Mouse (Mus musculus): Measurements from ENCODE around the gene Tnfrsf1b. TPM values are rescaled to one million over a fixed set of nuclear protein-coding genes. Genes with fewer than 3 reads are reported as not detected.

Tnfrsf1b gene
- polyA plus RNA-seq, 1 experiment from 2014 or later = 4.1 TPM

GRCm38 (mm10) chr4:145274887-145275286, 28.2 kb upstream of the Tnfrsf1b start:
- H3K9ac ChIP-seq = no peak overlapping the region
- WGBS (ENCODE audit: insufficient replicate concordance) = 76% methylated on average over 5 of the region's 5 CpGs

DNA sequence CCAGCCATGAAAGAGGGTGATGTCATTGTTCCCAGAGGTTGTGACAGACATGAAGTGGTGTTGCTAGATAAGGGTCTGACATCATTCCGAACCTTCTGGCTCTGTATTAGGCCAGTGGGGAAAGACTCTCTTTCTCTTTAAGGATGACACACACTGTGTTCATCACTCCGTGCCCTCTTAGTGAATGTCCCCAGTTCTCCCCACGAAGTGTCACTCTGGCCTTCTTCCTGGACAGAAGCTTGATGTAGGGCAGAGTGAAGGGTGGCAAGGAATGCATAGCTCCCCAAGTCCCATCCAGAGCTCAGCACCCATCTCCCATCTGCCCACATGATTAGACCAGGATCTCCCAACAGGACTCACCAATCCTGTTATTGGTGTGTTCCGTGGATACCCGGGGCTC, 27.3 kb upstream of the Tnfrsf1b start:
- Histone ChIP-seq H3K9ac (no peak overlapping the region), H3K4me3 (replicated peaks) (no peak overlapping the region), H3K36me3 (no peaks in the 10 kb centered on the region), H3K27me3 (no peaks in the 10 kb centered on the region), H3K4me1 (replicated peaks) (0 out of 2 replicates have a peak, but pooled peaks cover 3% of the 10 kb centered on the region), H3K9me3 (replicated peaks) (no peaks in the 10 kb centered on the region), H3K27ac (no peak overlapping the region), H3K4me2 (no peak overlapping the region)
- DNase-seq = no peak
- no peak for ATAC-seq (ENCODE audit: low read depth)
- WGBS (ENCODE audit: insufficient replicate concordance) = 78% methylated on average over 5 of the region's 5 CpGs

More at GRCm38 (mm10) chr4:145274887-145275286, 28.2 kb upstream of the Tnfrsf1b start:
- no peak overlapping the region for H3K27ac ChIP-seq
- H3K9me3 ChIP-seq (replicated peaks) = no peaks in the 10 kb centered on the region
- no peak overlapping the region for H3K4me2 ChIP-seq
- DNase-seq (no peak), ATAC-seq (ENCODE audit: low read depth) (no peak)
- H3K4me3 ChIP-seq (replicated peaks) = no peak overlapping the region
- H3K36me3 ChIP-seq = no peaks in the 10 kb centered on the region
- H3K4me1 ChIP-seq (replicated peaks) = 0 out of 2 replicates have a peak, but pooled peaks cover 3% of the 10 kb centered on the region
- no peaks in the 10 kb centered on the region for H3K27me3 ChIP-seq

DNA sequence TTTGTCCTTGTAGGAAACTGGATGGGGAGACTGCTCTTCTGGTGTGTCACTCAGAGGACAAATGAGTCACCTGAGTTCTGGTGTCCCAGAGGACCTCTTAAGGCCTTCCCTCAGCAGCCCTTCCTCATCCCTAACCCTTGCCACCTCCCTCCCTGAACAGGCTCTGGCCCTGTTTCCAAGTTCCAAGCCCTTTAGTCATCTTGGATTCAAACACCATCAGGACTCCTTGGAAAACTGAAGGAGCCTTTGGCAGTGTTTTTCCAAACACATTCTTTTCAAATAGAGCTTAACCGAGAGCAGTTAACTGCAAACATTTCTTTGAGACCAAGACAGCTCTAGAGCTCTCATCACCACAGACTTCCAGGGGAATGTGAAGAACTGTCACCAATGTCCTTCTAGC, 26.1 kb upstream of the Tnfrsf1b start:
- H3K9me3 ChIP-seq (replicated peaks) = no peaks in the 10 kb centered on the region
- H3K4me1 ChIP-seq (replicated peaks) = 0 out of 2 replicates have a peak, but pooled peaks cover 3% of the 10 kb centered on the region
- DNase-seq = no peak
- H3K4me2 ChIP-seq = no peak overlapping the region
- no peak overlapping the region for H3K27ac ChIP-seq
- no peak overlapping the region for H3K4me3 ChIP-seq (replicated peaks)
- no peak for ATAC-seq (ENCODE audit: low read depth)
- no peaks in the 10 kb centered on the region for H3K27me3 ChIP-seq
- no peak overlapping the region for H3K9ac ChIP-seq
- H3K36me3 ChIP-seq = no peaks in the 10 kb centered on the region
- WGBS (ENCODE audit: insufficient replicate concordance) = 71% methylated on average over 1 of the region's 1 CpGs

- Histone ChIP-seq H3K27ac (no peak overlapping the region), H3K36me3 (no peaks in the 10 kb centered on the region), H3K27me3 (no peaks in the 10 kb centered on the region), H3K9me3 (replicated peaks) (no peaks in the 10 kb centered on the region), H3K4me3 (replicated peaks) (no peak overlapping the region), H3K4me1 (replicated peaks) (no peaks in the 10 kb centered on the region), H3K4me2 (no peak overlapping the region), H3K9ac (no peak overlapping the region)
- ATAC-seq (ENCODE audit: low read depth) = no peak
- 62% methylated on average over 4 of the region's 4 CpGs for WGBS (ENCODE audit: insufficient replicate concordance)
- DNase-seq = no peak
These were observed 25.0 kb upstream of the Tnfrsf1b start for GRCm38 (mm10) chr4:145271634-145272033.

- DNase-seq = no peak
- H3K4me2 ChIP-seq = no peak overlapping the region
- no peaks in the 10 kb centered on the region for H3K9me3 ChIP-seq (replicated peaks)
- no peaks in the 10 kb centered on the region for H3K4me1 ChIP-seq (replicated peaks)
- no peak overlapping the region for H3K9ac ChIP-seq
- H3K4me3 ChIP-seq (replicated peaks) = no peak overlapping the region
- no peaks in the 10 kb centered on the region for H3K36me3 ChIP-seq
- 39% methylated on average over 5 of the region's 5 CpGs for WGBS (ENCODE audit: insufficient replicate concordance)
- H3K27ac ChIP-seq = no peak overlapping the region
- 0 out of 2 replicates have a peak, but pooled peaks have one; percentile 39 for ATAC-seq (ENCODE audit: low read depth)
- no peaks in the 10 kb centered on the region for H3K27me3 ChIP-seq
These were observed 23.5 kb upstream of the Tnfrsf1b start for GRCm38 (mm10) chr4:145270136-145270535.

DNA sequence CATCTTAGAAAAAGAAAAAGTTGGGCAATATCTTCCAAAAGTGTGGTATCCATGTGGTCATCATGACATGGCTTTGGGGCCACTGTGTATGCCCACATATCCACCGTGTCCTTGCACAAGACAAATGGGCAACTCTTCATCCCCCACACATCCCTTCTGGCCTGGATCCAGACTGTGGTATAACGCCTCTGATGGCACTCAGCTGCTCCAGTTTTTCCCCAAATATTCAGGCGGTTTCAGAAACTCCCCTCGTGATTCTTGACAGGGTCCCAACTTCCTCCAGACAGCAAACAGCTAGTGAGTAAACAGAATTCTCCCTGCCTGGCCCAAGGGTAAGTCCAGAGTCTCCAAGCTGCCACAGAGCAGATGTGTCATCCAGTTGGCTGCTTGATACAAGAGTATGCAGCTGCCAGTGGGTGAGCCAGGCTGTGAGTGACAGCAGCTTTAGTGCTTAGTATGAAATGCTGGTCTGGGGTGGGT, 21.0 kb upstream of the Tnfrsf1b start:
- no peaks in the 10 kb centered on the region for H3K4me1 ChIP-seq (replicated peaks)
- no peaks in the 10 kb centered on the region for H3K9me3 ChIP-seq (replicated peaks)
- H3K9ac ChIP-seq = no peak overlapping the region
- DNase-seq (no peak), ATAC-seq (ENCODE audit: low read depth) (no peak)
- no peaks in the 10 kb centered on the region for H3K27me3 ChIP-seq
- H3K27ac ChIP-seq = no peak overlapping the region
- H3K4me2 ChIP-seq = no peak overlapping the region
- 50% methylated on average over 4 of the region's 4 CpGs for WGBS (ENCODE audit: insufficient replicate concordance)
- no peak overlapping the region for H3K4me3 ChIP-seq (replicated peaks)
- no peaks in the 10 kb centered on the region for H3K36me3 ChIP-seq

GRCm38 (mm10) chr4:145266505-145266904, 19.8 kb upstream of the Tnfrsf1b start:
- ATAC-seq (ENCODE audit: low read depth) (no peak), DNase-seq (no peak)
- WGBS (ENCODE audit: insufficient replicate concordance) = 33% methylated on average over 4 of the region's 4 CpGs
- no peaks in the 10 kb centered on the region for H3K9me3 ChIP-seq (replicated peaks)
- H3K27me3 ChIP-seq = no peaks in the 10 kb centered on the region
- H3K9ac ChIP-seq = no peak overlapping the region
- H3K4me2 ChIP-seq = no peak overlapping the region
- no peaks in the 10 kb centered on the region for H3K4me1 ChIP-seq (replicated peaks)
- H3K4me3 ChIP-seq (replicated peaks) = no peak overlapping the region
- H3K36me3 ChIP-seq = no peaks in the 10 kb centered on the region
- no peak overlapping the region for H3K27ac ChIP-seq

GRCm38 (mm10) chr4:145264761-145265160, 18.1 kb upstream of the Tnfrsf1b start:
- ATAC-seq (ENCODE audit: low read depth) = no peak
- WGBS (ENCODE audit: insufficient replicate concordance) = 14% methylated on average over 2 of the region's 2 CpGs

GRCm38 (mm10) chr4:145263583-145263982, 16.9 kb upstream of the Tnfrsf1b start:
- no peak overlapping the region for H3K4me3 ChIP-seq (replicated peaks)

More at GRCm38 (mm10) chr4:145264761-145265160, 18.1 kb upstream of the Tnfrsf1b start:
- Histone ChIP-seq H3K9me3 (replicated peaks) (no peaks in the 10 kb centered on the region), H3K36me3 (no peaks in the 10 kb centered on the region), H3K27ac (no peak overlapping the region), H3K27me3 (no peaks in the 10 kb centered on the region), H3K4me2 (no peak overlapping the region), H3K9ac (no peak overlapping the region), H3K4me1 (replicated peaks) (no peaks in the 10 kb centered on the region), H3K4me3 (replicated peaks) (no peak overlapping the region)
- no peak for DNase-seq

GRCm38 (mm10) chr4:145260802-145261201, 14.1 kb upstream of the Tnfrsf1b start:
- no peak for DNase-seq
- 66% methylated on average over 5 of the region's 5 CpGs for WGBS (ENCODE audit: insufficient replicate concordance)
- no peaks in the 10 kb centered on the region for H3K36me3 ChIP-seq
- H3K9me3 ChIP-seq (replicated peaks) = no peaks in the 10 kb centered on the region
- ATAC-seq (ENCODE audit: low read depth) = no peak
- no peak overlapping the region for H3K4me2 ChIP-seq
- no peak overlapping the region for H3K4me3 ChIP-seq (replicated peaks)
- H3K9ac ChIP-seq = no peak overlapping the region
- H3K27me3 ChIP-seq = no peaks in the 10 kb centered on the region
- no peak overlapping the region for H3K27ac ChIP-seq
- no peaks in the 10 kb centered on the region for H3K4me1 ChIP-seq (replicated peaks)

More at GRCm38 (mm10) chr4:145263583-145263982, 16.9 kb upstream of the Tnfrsf1b start:
- ATAC-seq (ENCODE audit: low read depth) = no peak
- Histone ChIP-seq H3K9ac (no peak overlapping the region), H3K27ac (no peak overlapping the region), H3K27me3 (no peaks in the 10 kb centered on the region), H3K4me1 (replicated peaks) (no peaks in the 10 kb centered on the region), H3K4me2 (no peak overlapping the region), H3K36me3 (no peaks in the 10 kb centered on the region), H3K9me3 (replicated peaks) (no peaks in the 10 kb centered on the region)
- WGBS (ENCODE audit: insufficient replicate concordance) = 80% methylated on average over 1 of the region's 1 CpGs
- no peak for DNase-seq

DNA sequence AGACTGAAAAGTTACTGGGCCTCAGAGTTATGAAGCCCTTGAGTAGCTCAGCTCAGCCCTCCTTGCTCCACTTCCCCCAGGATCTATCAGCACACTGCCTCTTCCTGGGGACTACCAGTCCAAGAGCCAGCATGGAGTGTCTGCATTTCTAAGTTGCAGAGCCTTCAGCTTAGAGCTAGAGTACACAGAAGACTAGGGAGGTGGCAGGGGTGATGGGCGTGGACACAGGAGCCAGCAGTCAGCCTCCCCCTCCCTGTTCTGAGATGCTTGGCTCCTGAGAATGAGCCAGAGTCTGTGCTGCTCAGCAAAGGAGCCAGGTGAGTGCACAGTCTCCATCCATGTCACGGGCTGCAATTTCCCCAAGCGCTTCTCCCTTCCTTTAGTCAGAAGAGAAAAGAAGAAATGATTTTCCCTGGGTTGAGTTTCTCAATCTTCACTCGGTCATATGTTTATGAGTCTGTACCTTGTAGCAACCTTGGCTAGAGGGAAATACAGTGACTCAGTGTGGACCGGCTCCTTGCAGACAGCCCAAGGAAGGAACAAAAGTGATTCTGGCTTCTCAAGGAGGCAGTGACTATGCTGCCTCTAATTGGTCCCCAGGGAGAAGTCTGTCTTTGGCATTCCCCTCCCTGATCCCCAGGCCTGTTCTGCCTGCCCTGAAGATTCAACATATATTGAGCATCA, 11.2 kb upstream of the Tnfrsf1b start:
- H3K27ac ChIP-seq = no peak overlapping the region
- peaks cover 3% of the 10 kb centered on the region; the same call in 1 of the 2 replicates for H3K4me1 ChIP-seq (replicated peaks)
- 60% methylated on average over 5 of the region's 5 CpGs for WGBS (ENCODE audit: insufficient replicate concordance)
- H3K4me3 ChIP-seq (replicated peaks) = no peak overlapping the region
- DNase-seq (no peak), ATAC-seq (ENCODE audit: low read depth) (peak; percentile 32; the same call in 1 of the 2 replicates)
- H3K36me3 ChIP-seq = no peaks in the 10 kb centered on the region
- H3K27me3 ChIP-seq = no peaks in the 10 kb centered on the region
- no peak overlapping the region for H3K9ac ChIP-seq
- no peak overlapping the region for H3K4me2 ChIP-seq
- H3K9me3 ChIP-seq (replicated peaks) = no peaks in the 10 kb centered on the region

GRCm38 (mm10) chr4:145256144-145256543, 9.5 kb upstream of the Tnfrsf1b start:
- Histone ChIP-seq H3K36me3 (no peaks in the 10 kb centered on the region), H3K27ac (no peak overlapping the region), H3K27me3 (no peaks in the 10 kb centered on the region), H3K4me2 (no peak overlapping the region), H3K4me1 (replicated peaks) (peaks cover 3% of the 10 kb centered on the region; the same call in 1 of the 2 replicates), H3K9ac (no peak overlapping the region), H3K4me3 (replicated peaks) (no peak overlapping the region), H3K9me3 (replicated peaks) (no peaks in the 10 kb centered on the region)
- DNase-seq (no peak), ATAC-seq (ENCODE audit: low read depth) (no peak)
- 68% methylated on average over 5 of the region's 5 CpGs for WGBS (ENCODE audit: insufficient replicate concordance)

Data from liver, embryonic 13.5 days (tissue).